Mouse (Mus musculus) liver, embryonic 12.5 days (tissue): ENCODE data around the gene Tfcp2l1. TPM values are rescaled to one million over a fixed set of nuclear protein-coding genes. Genes with fewer than 3 reads are reported as not detected.

Experiments
- ATAC-seq: fragments of 200-750 bp; cut with Nextera tagmentation; 2 replicates; pipeline ENCODE4 v1.8.0; 2017; ENCODE audit warnings: moderate number of reproducible peaks, mild to moderate bottlenecking, moderate library complexity
- H3K27ac ChIP-seq: fragments of 300-500 bp; sonication (generic); 2 replicates; pipeline ENCODE4 v1.5.1; 2016; ENCODE audit warnings: mild to moderate bottlenecking
- H3K27me3 ChIP-seq: fragments of 300-500 bp; sonication (generic); replicated peaks from 2 replicates; pipeline ENCODE4 v1.6.1; 2016; ENCODE audit warnings: mild to moderate bottlenecking, moderate library complexity
- H3K36me3 ChIP-seq: fragments of 300-500 bp; sonication (generic); 2 replicates; pipeline ENCODE4 v1.6.1; 2016; ENCODE audit warnings: mild to moderate bottlenecking, moderate library complexity
- H3K4me1 ChIP-seq: fragments of 300-500 bp; sonication (generic); 2 replicates; pipeline ENCODE4 v1.6.1; 2016
- H3K4me2 ChIP-seq: fragments of 300-500 bp; sonication (generic); 2 replicates; pipeline ENCODE4 v1.6.1; 2016; ENCODE audit warnings: mild to moderate bottlenecking, moderate library complexity
- H3K4me3 ChIP-seq: fragments of 300-500 bp; sonication (generic); 2 replicates; pipeline ENCODE4 v1.5.1; 2016; ENCODE audit warnings: mild to moderate bottlenecking, moderate library complexity
- H3K9ac ChIP-seq: fragments of 300-500 bp; sonication (generic); 2 replicates; pipeline ENCODE4 v1.6.1; 2016; ENCODE audit warnings: mild to moderate bottlenecking, moderate library complexity
- H3K9me3 ChIP-seq: fragments of 300-500 bp; sonication (generic); replicated peaks from 2 replicates; pipeline ENCODE4 v1.6.1; 2016; ENCODE audit warnings: mild to moderate bottlenecking, moderate library complexity
- WGBS: fragments of 180-500 bp; shearing (Covaris S2); methylation state at CpG from one replicate; pipeline ENCODE4 v1.1.7; 2016; ENCODE audit not compliant: insufficient replicate concordance; 5-methylcytosine and 5-hydroxymethylcytosine counted together
- polyA plus RNA-seq: library from polyadenylated mRNA; unstranded; fragments of >200 nt; fragmentation: Nextera tagmentation; extraction: Ambion mirVana; gene quantifications from 2 replicates; pipeline ENCODE4 v1.2.1, GENCODE M21; 2016

The Tfcp2l1 gene
- polyA plus RNA-seq, 1 experiment from 2014 or later: 1.2 TPM

- H3K4me3 ChIP-seq: no peak overlapping the region
- H3K4me1 ChIP-seq: no peaks in the 10 kb centered on the region
- H3K9me3 ChIP-seq: no peaks in the 10 kb centered on the region; the same call in 1 of the 2 replicates
- H3K27me3 ChIP-seq: no peaks in the 10 kb centered on the region
- H3K4me2 ChIP-seq: no peak overlapping the region
- no peak overlapping the region for H3K27ac ChIP-seq
- no peak overlapping the region for H3K9ac ChIP-seq
- WGBS: 28% methylated on average over 1 of the region's 1 CpGs
- ATAC-seq: no peak
- H3K36me3 ChIP-seq: no peaks in the 10 kb centered on the region
Observed at GRCm38 (mm10) chr1:118716225-118716624, 88.5 kb downstream of the Tfcp2l1 start.

DNA sequence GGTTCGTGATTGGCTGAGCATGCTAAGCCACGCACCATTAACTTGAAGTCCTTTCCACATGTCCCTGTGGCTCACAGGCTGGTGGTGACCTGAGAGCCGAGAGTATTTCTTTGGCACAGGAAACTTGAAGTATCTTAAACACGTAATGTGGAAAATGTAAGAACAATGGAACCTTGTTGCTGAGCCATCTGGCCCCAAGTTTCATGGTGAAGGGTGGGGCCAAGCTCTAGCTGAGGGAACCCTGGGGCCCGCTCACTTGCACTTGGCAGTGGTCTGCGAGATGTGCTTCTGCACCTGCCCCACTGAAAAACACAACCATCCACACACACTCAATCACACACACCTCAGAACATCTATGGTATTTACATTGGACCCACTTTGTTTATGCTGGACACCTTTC is 90.3 kb downstream of the Tfcp2l1 start:
- no peak overlapping the region for H3K27ac ChIP-seq
- no peak overlapping the region for H3K4me2 ChIP-seq
- no peak for ATAC-seq
- H3K9me3 ChIP-seq: no peaks in the 10 kb centered on the region; the same call in 1 of the 2 replicates
- H3K4me1 ChIP-seq: no peaks in the 10 kb centered on the region
- H3K27me3 ChIP-seq: no peaks in the 10 kb centered on the region
- 75% methylated on average over 6 of the region's 6 CpGs for WGBS
- H3K9ac ChIP-seq: no peak overlapping the region
- H3K4me3 ChIP-seq: no peak overlapping the region
- no peaks in the 10 kb centered on the region for H3K36me3 ChIP-seq

GRCm38 (mm10) chr1:118719699-118720098 is 92.0 kb downstream of the Tfcp2l1 start:
- Histone ChIP-seq H3K9me3 (no peaks in the 10 kb centered on the region; the same call in 1 of the 2 replicates), H3K27me3 (no peaks in the 10 kb centered on the region), H3K9ac (no peak overlapping the region), H3K4me1 (no peaks in the 10 kb centered on the region), H3K27ac (no peak overlapping the region), H3K4me3 (no peak overlapping the region), H3K4me2 (no peak overlapping the region), H3K36me3 (no peaks in the 10 kb centered on the region)
- ATAC-seq: no peak
- 69% methylated on average over 2 of the region's 2 CpGs for WGBS

DNA sequence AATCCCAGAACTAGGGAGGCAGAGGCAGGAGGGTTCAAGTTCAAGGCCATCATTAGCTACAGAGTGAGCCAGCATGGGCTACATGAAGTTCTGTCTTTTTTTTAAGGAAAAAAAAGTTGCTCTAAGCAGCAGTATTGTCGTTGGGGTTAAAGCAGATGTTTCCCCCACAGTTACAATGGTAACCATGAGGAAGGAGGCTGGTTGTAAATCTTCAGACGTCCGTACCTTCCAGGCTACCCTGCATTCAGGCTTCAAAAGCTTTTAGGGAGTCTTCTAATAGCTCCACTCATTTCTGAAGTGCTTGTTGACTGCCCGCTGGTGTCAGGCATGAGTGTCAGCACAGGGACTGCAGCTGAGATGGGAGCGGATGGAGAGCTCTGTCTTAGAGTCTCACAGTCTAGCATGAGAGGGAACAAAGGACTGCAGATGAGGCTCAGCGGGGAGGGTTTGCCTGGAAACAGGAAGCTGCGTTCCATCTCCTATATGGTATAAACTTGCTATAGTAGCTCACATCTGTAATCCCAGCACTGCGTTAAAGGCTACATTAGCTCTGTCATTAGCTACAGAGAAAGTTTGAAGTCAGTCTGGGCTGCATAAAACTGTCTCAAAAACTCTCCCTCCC is 92.8 kb downstream of the Tfcp2l1 start:
- no peak overlapping the region for H3K27ac ChIP-seq
- ATAC-seq: no peak

GRCm38 (mm10) chr1:118727075-118727474 is 99.3 kb downstream of the Tfcp2l1 start:
- Histone ChIP-seq H3K4me3 (no peak overlapping the region), H3K27me3 (no peaks in the 10 kb centered on the region), H3K4me1 (no peaks in the 10 kb centered on the region), H3K9ac (no peak overlapping the region), H3K4me2 (no peak overlapping the region), H3K9me3 (no peaks in the 10 kb centered on the region), H3K36me3 (no peaks in the 10 kb centered on the region), H3K27ac (no peak overlapping the region)
- 59% methylated on average over 4 of the region's 4 CpGs for WGBS
- no peak for ATAC-seq

More for the DNA sequence above, 92.8 kb downstream of the Tfcp2l1 start:
- no peaks in the 10 kb centered on the region for H3K27me3 ChIP-seq
- 45% methylated on average over 8 of the region's 8 CpGs for WGBS
- H3K9me3 ChIP-seq: no peaks in the 10 kb centered on the region
- H3K4me1 ChIP-seq: no peaks in the 10 kb centered on the region
- H3K4me3 ChIP-seq: no peak overlapping the region
- H3K36me3 ChIP-seq: no peaks in the 10 kb centered on the region
- H3K4me2 ChIP-seq: no peak overlapping the region
- no peak overlapping the region for H3K9ac ChIP-seq

GRCm38 (mm10) chr1:118728796-118729195 is 101.1 kb downstream of the Tfcp2l1 start:
- Histone ChIP-seq H3K4me2 (no peak overlapping the region), H3K9ac (no peak overlapping the region), H3K36me3 (no peaks in the 10 kb centered on the region), H3K4me1 (no peaks in the 10 kb centered on the region), H3K4me3 (no peak overlapping the region), H3K27me3 (no peaks in the 10 kb centered on the region), H3K9me3 (no peaks in the 10 kb centered on the region), H3K27ac (no peak overlapping the region)
- no peak for ATAC-seq

Other genes with a start within 250 kb of the Tfcp2l1 start
- gene Clasp1, start 238.9 kb upstream of the Tfcp2l1 start, polyA plus RNA-seq: 21.6 and 22.3 TPM in 2 replicates